Mouse (Mus musculus) left cerebral cortex, postnatal 4 days (tissue): ENCODE measurements around the gene Camta1. TPM values are rescaled to one million over a fixed set of nuclear protein-coding genes. Genes with fewer than 3 reads are reported as not detected.
A peak's percentile ranks its signal among the peaks of the same experiment; 100 is the strongest.
"Not testable (repeated sequence)": the region's sequence is repeated elsewhere in the genome, so short reads cannot be mapped to it uniquely, and the experiment has no call there.

Experiments used
- DNase-seq: peaks from one replicate; pipeline ENCODE4 v3.0.0-alpha.2; 2022
- intact Hi-C: fragments of 180-260 bp; cut with DNase I; formaldehyde crosslinking; loops from one replicate; pipeline ENCODE4 v1.15.1; 2025
- total RNA-seq, 2 experiments: library from RNA; stranded (reverse); gene quantifications; 2 replicates each; pipeline ENCODE4 v1.2.3; 2021

Gene Camta1
- total RNA-seq, 2 experiments from 2014 or later, result 198 to 204 TPM

DNA sequence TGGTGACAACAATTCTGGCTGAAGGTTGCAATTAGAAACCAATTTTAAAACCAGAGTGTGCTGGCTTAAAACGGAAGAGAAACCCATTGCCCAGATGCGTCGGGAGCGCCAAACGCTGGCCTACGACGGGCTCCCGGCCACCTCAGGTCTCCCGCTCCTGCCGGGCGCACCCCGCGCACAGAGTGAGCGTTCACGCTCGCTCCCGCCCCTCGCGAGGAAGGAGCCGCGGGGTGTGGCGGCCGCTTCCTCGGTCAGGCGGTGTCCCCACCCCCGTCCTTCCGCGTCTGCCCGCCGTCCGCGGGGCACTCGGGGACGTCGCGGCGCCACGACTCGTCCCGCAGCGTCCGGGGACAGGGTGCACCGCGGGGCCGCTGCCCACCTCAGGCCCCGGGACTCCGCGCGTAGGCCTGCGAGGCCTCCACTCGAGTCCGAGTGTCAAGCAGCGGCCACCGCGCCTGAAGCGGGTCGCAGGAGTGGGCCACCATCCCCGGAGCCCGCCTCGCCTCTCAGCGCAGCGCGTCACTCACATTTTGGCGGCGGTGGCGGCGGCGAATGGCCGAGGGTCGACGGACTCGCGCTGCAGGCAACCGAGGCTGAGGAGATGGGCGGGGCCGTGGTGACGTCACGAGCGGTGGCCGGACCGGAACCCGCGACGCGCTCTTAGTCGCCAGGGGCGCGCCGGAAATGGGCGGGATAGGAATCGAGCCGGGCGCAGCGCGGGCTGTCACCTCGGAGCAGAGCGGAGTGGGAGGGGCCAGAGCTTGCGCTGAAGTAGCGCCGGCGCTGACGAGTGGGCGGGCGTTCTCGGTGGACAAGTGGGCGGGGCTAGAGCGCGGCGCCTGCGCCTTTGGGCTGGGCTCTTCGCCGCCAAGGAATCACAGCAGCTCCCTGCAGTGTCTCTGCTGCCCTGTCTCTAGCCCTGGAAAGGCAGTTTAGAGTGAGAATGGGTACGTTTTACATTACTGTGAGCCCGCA is 804.0 kb downstream of the Camta1 start, which contains the start of gene Vamp3:
Vamp3 (minus strand) TSS at position 617 of the 975 bp plus-strand sequence.
- intact Hi-C loops, result no loop called here
- DNase-seq, result peak; percentile 100

DNA sequence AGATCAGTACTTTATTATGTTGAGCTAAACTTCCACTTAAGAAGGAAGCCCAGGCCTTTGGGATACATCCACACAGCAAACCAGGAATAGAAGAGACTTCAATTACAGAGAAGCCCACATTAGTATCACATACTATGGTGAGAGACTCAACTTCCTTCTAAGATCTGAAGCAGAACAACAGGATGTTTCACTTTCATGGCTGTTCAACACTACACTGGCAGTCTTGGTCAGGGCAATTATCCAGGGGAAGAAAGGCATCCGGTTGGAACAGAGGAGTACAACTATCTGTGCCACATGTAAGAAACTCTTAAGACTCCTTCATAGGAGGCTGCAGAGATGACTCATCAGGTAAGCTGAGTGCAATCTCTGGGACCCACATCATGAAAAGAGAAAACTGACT is 810.5 kb downstream of the Camta1 start:
- DNase-seq, result no peak
- intact Hi-C loops, result no loop called here

DNA sequence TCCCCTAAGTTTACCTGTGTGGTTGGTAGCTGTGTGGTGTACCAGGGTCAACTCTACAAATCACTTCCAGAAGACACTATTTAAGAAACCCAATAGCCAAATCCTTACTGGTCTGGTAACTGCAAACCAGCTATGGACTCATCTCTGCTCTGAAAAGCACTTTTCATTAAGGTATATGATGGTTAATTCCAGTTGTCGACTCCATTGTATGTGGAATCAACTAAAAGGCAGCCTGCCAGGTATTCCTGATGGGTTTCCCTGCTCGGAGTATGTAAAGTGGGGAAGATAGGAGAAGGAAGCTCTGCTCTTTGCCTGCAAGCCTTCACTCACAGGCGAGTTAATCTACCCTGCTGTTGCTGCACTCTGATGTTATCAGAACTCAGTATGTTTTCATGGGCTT is 815.2 kb downstream of the Camta1 start:
- DNase-seq, result no peak
- intact Hi-C loops, result no loop called here

DNA sequence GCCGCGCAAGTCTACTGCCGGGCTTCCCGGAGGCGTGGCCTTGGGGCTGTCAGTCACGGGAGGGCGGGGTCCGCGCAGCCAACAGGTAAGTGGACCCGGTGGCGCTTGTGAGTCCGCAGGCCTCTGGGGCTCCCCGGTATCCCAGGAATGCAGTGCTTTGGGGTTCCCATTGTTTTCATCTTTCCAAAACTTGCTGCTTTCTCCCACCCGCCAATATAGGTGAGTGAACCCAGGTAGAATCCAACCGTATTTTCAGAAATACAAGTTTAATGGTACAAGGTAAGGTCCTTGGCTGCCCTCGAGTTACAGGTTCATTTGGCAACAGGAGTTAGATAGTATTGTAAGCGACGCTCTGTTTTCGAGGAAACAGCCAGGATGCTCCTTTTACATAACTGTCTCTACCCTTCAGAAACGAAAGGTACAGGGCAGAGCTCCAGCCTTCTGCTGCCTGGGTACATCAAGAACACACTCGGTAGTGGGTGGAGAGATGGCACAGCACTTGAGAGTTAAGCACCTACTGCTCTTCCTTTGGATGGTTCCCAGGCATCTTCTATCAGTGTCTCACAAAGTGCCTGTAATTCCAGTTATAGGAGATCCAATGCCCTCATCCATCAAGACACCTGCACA is 816.6 kb downstream of the Camta1 start:
- intact Hi-C loops, result no loop called here
- DNase-seq, result no peak

DNA sequence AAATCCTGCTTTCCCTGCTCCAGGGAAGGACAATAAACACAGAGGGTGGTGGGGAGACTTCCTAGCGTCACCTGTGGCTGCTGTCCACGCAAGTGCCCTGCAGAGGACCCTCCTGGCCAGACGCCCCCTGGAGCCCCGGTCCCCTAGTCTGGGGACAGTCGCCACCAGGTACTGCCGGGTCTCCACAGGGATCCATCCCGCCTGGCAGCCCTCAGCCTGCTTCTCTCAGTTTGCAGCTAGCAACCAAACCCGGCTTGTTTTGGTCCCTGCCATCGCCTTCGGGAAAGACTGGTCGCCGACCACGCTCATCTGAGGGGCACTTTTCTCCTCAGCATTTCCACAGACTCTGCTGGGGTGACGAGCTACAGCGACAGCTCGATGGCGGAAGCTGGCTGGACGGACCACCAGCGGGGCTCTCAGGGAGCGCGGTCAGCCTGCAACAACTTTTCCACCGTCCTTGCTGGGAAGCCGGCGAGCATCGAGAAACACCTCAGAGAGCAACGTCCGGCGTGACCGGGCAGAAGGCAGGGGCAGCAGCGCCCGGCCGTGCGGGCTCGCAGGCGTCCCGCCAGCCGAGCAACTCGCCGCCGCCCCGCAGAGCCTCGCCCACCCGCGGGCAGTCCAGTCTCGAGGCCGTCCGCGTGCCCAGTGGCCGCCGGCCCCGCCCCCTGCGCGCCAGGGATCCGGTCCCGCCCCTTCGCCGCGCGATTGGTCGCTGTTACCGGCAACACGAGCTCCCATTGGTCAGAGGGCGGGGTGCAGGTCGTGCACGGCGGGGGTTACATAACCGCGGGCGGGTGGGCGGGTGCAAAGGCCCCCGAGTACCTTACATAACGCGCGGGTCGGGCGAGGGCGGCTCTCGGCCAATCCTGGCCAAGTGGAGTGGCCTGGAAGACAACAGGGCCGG is 817.4 kb downstream of the Camta1 start, which contains the start of gene Per3:
Per3 (minus strand) TSS at position 629 of the 907 bp plus-strand sequence.
- intact Hi-C loops, result no loop called here
- DNase-seq, result peak; percentile 94

DNA sequence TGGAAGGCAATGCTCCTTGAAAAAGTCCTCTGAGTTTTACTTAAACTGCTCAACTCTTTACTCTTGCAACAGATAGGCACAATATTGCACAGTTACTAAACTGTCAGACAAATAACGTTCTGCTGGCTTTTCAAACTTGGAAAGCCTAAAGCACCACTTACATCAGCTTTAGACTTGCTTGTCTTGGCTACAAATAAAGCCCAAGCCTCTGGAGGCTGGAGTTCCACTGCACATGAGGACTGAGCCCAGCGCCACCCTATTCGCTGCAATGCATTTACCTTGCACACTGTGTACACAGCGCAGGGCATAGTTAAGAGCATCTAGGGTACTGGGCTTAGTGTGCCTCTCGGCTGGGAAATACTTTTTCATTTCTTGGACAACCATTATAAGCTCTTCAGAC is 818.4 kb downstream of the Camta1 start:
- no peak for DNase-seq
- intact Hi-C loops, result no loop called here

DNA sequence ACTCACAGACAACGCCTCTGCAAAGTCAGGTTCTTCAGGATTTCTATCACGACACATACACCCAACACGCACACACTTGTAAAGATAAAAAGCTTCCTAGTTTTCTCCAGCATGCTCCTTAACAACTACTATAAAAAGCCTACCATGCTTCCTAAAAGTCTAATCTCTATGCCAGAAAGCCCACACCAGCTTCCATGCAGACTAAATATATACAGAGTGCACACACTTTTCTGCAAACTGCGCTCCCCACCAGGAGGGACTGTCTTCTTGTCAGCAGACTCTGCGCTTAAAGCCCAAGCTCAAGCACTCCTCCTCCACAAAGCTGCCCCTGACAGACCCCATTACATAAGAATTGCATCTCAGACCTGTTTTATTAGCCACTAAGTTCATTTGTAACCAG is 820.2 kb downstream of the Camta1 start:
- DNase-seq, result no peak
- intact Hi-C loops, result no loop called here

DNA sequence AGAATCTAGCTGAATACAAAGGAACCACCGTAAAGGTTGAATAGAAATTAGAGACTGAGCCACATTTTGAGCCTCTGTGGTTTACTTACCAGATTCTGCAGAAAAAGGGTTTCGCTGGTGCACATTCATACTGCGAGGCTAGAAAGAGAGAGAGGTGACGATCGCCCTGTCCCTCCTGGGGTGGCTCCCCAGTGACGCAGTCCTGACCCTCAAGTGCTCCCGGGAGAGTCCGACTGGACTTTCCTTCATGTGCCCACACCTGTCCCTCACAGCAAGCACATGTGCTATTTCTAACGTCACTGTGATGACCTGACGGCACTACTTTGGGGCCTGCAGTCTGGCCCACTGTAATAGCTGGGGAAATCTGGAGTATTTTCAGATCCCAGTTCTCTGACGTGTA is 823.9 kb downstream of the Camta1 start:
- intact Hi-C loops, result no loop called here
- no peak for DNase-seq

DNA sequence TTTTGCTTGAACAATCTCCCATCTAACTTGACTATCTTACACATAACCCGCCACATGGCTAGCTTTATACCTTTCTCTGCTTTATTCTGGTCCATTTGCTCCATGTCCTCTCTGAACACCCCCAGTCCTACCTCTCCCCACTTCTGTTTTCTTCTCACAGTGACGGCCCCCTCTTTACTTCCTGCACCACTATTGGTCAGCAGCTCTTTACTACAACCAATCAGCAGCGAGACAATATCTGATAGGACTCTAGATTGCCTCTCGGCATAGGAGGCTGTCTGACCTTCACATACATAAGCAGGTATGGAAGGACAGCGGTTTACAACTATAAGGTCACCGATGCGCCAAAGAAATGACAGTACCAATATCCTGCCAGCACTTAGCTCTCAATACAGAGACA is 825.2 kb downstream of the Camta1 start:
- DNase-seq, result no peak
- intact Hi-C loops, result no loop called here

DNA sequence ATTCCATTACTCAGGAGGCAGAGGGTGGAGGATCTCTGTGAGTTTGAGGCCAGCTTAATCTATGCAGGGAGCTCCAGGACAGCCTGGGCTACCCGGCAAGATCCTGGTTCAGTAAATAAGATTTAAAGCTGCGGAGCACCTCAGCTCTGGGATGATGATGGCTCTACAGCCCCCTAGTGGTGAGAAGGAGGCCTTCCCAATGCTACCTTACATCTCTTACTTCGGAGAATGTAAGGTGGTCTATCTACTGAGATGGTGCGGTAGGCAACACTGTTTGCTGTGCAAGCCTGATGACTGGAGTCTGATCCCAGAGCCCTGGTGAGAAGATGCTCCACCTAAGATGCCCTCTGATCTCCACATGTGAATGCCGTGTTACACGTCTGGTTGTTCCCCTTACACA is 834.7 kb downstream of the Camta1 start:
- intact Hi-C loops, result no loop called here
- peak; percentile 31 for DNase-seq

DNA sequence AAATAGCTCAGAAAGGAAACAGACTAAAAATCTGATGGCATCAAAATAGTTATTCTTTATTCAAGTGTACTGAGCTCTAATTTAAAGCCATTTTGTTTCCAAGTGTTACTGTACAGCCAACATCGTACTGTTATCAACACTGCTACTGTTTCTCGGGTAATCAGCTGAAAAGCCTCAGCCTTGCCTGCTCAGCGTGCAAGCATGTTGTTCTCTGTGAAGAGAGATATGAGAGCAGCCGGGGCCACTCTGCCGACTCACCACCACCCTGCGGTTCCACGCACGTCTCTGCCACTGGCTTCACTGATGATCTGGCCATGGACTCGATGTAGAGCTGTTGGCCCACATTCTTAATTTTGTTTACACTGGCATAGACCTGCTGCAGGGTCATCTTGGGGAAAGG is 837.5 kb downstream of the Camta1 start:
- intact Hi-C loops, result no loop called here
- no peak for DNase-seq

DNA sequence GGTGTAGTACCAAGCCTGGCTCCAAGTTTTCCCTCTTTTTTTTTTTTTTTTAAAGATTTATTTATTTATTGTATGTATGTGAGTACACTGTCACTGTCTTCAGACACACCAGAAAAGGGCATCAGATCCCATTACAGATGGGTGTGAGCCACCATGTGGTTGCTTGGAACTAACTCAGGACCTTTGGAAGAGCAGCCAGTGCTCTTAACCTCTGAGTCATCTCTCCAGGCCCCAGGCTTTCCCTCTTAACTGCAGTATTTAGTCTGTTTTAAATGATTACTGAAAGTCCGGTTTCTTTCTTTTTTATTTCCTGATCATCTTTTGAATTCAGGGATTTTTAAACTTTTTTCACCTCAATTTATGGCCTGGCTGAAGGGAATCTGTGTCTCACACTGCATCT is 844.3 kb downstream of the Camta1 start:
- intact Hi-C loops, DNase-seq: not testable (repeated sequence)

DNA sequence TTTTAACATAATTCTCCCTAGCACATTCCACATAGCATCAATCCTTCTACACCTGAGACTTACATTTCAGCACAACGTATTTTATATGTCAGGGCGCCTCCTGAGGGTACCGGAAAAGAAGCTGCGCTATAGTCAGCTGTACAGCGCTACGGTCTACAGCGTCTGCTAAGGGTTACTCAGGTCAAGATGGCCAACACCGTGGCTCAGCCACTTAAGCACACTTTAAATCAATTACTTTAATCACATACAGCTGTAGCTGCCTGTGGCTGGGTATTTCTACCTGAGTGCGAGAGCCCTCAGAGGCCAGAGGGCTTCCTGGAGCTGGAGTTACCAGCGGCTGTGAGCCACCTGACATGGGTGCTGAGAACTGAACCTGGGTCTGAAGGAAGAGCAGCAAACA is 845.7 kb downstream of the Camta1 start:
- intact Hi-C loops, result no loop called here

DNA sequence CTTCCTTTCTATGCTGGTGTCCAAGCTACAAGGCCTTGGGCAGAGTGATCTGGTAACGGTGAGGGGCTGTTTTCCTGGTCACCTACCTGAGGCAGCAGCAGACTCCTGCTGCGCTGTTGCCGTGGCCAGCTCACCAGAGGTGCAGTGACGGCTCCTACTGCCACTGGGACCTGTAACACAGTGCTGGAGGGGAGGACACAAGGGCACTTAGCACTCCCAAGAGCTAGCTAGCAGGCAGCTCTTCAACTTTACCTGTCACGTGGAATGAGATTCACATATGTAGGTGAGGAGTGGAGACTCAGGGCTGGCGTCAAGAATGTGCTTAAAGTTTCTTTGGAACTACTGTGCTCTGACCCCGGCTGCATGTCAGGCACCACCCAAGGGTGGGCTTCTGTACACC is 851.4 kb downstream of the Camta1 start:
- no peak for DNase-seq
- intact Hi-C loops, result no loop called here

More for the DNA sequence above, 845.7 kb downstream of the Camta1 start:
- DNase-seq, result no peak

DNA sequence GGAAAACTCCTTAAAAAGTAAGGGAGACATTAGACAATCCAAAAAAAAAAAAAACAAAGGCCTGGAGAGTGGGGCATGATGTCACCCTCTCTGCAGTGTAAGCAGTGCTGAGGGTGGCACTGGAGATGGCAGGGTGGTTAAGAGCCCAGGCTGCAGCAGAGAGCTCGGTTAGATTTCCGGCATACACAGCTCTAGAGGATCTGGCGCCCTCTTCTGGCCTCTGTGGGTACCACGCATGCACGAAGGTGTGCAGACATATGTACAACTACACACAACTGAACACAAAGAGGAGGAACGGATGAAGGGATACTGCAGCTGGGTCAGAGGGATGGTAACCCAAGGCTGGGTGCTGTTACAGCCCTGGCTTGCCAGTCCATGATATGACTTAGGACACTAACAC is 854.7 kb downstream of the Camta1 start:
- peak; percentile 53 for DNase-seq
- intact Hi-C loops, result no loop called here

DNA sequence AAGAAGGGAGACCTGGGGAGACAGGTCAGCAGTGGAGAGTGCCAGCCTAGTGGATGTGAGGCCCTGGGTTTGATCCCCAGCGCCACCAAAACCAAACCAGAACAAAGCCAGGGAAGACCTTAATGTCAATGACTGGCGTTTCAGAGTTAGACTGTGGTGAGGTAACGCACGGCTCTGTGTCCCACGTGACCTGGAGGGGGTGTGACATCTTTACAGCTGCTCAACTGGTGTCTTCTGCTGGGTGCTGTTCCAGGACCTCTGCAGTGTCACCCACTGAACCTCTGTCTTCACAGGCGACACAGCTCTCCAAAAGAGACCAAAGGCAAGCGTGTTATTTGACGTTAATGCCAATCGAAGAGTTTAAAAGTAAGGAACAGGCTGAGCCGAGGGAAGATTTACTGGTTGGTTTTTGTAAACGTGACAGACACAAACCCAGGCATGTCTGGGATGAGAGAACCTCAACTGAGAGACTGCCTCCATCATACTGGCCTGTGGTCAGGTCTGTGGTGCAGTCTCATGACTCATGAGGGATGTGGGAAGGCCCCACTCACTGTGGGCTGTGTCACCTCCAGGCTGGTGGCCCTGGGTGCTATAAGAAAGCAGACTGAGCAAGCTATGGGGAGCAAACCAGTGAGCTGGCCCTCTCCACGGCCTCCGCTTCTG is 855.9 kb downstream of the Camta1 start:
- DNase-seq, result no peak
- intact Hi-C loops, result no loop called here

DNA sequence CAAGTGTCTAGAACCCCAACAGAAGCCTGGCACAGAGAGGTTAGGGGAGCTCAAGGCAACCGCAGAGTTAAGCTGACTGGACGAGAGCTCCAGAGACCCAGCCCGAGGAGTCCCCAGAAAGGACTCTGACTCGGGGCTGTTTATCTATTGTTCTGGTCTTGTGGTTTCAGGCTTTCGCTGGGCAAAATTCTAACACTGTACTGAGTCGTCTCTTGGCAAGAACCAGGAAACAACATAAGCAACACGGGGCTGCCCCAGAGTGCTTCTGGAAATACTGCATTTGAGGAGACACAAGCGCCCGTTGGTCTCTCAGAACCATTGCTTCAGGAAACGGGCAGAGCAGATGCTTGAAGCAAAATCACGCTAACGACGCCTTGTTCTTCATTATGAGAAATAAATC is 860.3 kb downstream of the Camta1 start:
- no peak for DNase-seq
- intact Hi-C loops, result no loop called here

DNA sequence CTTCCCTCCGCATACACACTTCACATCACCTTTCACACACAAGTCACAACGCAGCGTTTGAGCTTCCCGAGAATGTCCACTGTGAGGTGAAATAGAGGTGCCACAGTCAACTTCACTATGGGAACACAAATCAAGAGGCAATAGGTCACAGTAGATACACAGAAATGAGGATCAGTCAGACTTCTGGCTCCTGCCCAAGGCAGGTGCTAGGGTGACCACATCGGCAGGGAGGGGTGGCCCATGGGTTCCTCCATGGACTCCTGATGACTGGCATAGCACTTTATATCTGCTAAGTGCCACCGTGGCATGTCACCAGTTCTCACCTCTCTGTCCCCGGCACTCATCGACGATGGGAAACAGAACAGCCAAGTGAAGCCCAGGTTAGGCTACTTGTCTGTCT is 863.0 kb downstream of the Camta1 start:
- DNase-seq, result no peak
- intact Hi-C loops, result no loop called here

DNA sequence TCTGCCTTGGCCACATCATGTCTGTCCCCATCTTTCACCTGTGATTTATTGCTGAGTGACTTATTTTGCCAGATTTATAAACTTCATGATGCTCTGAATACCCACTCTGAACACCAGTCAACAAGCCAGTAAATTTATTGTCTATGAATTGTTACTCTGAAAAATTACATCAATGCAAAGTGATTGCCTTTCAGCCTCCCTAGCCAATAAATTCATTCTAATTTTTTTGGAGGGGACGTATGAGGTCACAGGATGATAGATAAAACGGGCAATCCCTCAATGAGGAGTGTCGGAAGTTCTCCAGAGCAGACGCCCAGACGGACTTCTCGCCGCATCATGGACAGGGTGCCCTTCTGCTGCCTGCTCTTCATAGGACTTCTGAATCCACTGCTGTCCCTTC is 864.9 kb downstream of the Camta1 start, which contains the start of gene Uts2:
Uts2 (plus strand) TSS at position 301 of the 400 bp plus-strand sequence.
- no peak for DNase-seq
- intact Hi-C loops, result no loop called here

DNA sequence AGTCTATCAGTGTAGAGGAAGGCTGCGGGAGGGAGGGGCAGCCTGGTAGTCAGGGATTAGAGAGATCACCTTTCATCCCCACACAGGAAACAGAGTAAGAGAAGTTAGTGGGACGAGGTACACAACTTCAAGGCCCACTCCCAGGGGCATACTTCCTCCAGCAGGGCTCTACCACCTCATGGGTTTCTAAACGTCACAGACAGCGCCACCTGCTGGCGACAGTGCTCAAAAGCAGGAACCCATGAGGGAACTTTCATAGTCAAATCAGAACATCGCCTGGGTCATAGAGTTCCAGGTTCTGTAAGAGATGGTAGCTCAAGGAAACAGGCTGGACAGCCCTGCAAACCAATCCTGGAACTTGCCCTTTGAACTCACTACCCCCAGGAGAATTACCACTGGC is 871.5 kb downstream of the Camta1 start:
- peak; percentile 15 for DNase-seq
- intact Hi-C loops, result no loop called here
